Mouse (Mus musculus): ENCODE results near the gene Fer1l4.
A peak's percentile ranks its signal among the peaks of the same experiment; 100 is the strongest.

The Fer1l4 gene

GRCm38 (mm10) chr2:156007888-156008532 is 44.7 kb downstream of the Fer1l4 start, which contains the start of the genes 6430550D23Rik and Ergic3:
Gene 6430550D23Rik (minus strand): TSS chr2:156007977.
Gene Ergic3 (plus strand): TSS chr2:156008045.
- peak; percentile 95 for DNase-seq (ENCODE audit: low read depth, low spot score)

DNA sequence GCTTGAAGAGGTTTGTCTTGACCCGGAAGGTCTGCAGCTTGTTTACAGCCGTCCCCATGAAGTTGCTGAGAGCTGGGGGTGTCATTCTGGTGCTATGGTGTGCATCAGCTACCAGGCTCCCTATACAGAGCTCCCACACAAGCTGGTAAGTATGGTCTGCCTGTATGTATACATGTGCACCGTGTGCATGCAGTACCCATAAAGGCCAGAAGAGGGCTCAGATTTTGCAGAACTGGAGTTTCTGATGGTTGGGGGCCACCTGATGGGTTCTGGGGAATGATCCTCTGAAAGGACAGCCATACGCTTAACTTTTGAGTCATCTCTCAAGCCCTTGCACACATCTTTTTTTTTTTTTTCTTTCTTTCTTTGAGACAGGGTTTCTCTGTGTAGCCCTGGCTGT is 47.4 kb downstream of the Fer1l4 start:
- DNase-seq (ENCODE audit: low read depth, low spot score) = no peak

- no peak for DNase-seq (ENCODE audit: low read depth, low spot score)
These were observed 60.9 kb downstream of the Fer1l4 start for GRCm38 (mm10) chr2:155991863-155992321.

DNA sequence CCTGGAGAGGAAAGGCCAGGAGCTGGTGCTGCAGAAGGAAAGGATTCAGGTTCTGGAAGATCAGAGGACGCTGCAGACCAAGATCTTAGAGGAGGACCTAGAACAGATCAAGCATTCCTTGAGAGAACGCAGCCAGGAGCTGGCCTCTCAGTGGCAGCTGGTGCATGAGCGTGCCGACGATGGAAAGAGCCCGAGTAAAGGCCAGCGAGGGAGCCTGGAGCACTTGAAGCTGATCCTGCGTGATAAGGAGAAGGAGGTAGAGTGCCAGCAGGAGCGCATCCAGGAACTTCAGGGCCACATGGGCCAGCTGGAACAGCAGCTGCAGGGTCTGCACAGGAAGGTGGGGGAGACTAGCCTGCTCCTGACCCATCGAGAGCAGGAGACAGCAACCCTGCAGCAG is 61.6 kb downstream of the Fer1l4 start:
- no peak for DNase-seq (ENCODE audit: low read depth, low spot score)

DNA sequence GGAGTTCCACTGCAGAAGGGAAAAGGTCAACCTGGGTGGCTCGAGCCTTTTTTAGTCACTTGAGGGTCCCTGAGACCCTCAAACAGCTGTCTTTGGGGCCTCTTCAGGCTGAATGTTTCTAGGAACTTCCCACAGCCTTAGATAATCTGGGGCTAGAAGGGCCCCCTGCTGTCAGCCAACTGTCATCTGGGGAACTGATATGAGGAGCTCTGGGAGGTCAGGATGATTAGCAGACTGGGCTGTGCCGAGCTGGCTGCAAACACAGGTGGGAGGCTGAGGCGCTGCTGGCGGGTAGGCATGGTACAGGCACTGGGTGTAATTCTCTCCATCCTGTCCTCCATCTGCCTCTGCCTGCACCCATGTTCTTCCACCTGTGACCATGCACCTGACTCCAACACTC is 63.7 kb downstream of the Fer1l4 start:
- peak; percentile 24 for DNase-seq (ENCODE audit: low read depth, low spot score)

GRCm38 (mm10) chr2:155987131-155987530 is 65.6 kb downstream of the Fer1l4 start:
- no peak for DNase-seq (ENCODE audit: low read depth, low spot score)

- no peak for DNase-seq (ENCODE audit: low read depth, low spot score)
These were observed 67.0 kb downstream of the Fer1l4 start for GRCm38 (mm10) chr2:155985776-155986175.

DNA sequence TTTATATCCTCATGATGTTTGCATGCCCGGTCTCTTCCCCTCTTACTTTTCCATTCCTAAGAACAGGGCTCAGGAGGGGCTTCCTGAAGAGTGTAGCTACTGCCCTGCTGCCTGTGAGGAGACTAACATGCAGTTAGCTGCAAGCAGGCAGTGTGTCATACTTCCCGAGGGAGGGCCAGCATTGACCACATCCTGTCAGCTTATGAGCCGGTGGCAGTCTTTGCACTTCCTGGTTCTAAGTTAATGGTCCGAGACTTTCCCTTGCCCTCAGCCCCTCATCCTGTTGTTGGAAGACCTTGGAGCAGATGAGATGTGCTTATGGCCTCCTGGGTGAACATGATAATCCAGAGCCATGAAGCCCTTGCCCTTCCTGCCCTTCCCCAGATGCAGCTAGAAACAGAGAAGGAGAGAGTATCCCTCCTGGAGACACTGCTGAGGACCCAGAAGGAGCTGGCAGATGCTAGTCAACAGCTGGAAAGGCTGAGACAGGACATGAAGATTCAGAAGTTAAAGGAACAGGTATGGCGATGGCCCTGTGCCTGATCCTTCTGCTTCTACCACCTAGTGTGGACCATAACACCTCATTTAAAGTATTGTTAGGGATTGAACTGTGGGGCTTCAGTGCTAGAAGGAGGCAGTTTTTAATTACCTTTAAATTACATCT is 73.3 kb downstream of the Fer1l4 start:
- no peak for DNase-seq (ENCODE audit: low read depth, low spot score)

GRCm38 (mm10) chr2:155974087-155974731 is 78.5 kb downstream of the Fer1l4 start:
- no peak for DNase-seq (ENCODE audit: low read depth, low spot score)

DNA sequence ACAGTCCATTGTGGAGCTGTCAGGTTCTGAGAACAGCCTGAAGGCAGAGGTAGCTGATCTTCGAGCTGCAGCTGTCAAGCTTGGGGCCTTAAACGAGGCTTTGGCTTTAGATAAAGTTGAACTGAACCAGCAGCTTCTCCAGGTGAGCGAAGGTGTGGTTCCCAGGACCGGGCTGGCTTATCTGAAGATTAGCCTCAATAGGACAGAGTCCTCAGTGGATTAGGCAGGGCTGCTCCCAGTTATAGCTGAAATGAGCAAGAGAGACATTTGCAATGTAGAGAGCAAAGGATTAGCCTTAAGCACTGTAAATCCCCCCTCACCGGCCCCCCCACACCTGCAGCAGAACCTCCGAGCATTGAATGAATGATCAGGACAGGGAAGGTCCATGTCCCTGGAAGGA is 79.4 kb downstream of the Fer1l4 start:
- peak; percentile 51 for DNase-seq (ENCODE audit: low read depth, low spot score)

Measured in retina, postnatal 7 days (tissue).